Mouse (Mus musculus) E14TG2a.4 (cell line): Measurements from ENCODE around the gene Gm960.

ENCODE experiments used
- CTCF ChIP-seq: conservative IDR thresholded peaks from 2 replicates; pipeline ENCODE4 v1.5.1; 2014; ENCODE audit warnings: low read length
- NANOG ChIP-seq: IDR thresholded peaks from 2 replicates; pipeline ENCODE4 v1.6.1; 2014; ENCODE audit warnings: borderline replicate concordance, low read length, mixed read lengths

DNA sequence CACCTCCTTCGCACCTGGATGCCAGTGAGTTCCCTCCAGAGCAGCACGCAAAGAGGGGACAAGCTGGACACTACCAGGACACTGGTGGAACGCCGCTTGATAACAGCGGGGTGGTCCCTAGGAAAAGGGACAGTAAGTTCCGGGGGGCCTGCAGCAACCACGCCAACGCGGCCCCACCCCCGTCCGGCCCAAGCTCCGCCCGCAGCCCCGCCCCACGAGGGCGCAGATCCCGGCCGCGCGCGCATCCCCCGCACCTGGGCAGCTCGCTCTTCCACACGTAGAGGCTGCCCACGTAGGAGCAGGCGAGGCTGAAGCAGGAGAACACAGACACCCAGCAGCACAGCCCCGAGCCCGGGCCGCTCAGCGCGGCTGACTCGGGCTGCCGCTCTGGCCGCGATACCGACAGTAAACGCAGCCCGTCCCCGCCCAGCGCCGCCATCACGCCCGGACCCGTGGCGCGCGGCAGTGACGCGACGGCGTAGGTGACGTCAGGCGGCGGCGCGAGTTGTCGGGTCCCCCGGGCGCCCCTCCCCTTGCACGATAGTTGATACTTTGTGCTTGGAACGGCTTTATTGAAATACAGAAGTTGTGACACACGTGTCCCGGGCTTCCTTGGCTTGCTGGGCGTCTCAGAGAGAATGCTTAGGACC, 73.2 kb downstream of the Gm960 start, which contains the start of gene Rce1:
- TF ChIP-seq CTCF (no peak), NANOG (no peak)
